Mouse (Mus musculus) stomach, embryonic 16.5 days (tissue): ENCODE data around the gene Tbxa2r. TPM values are rescaled to one million over a fixed set of nuclear protein-coding genes. Genes with fewer than 3 reads are reported as not detected.

ENCODE experiments used
- ATAC-seq: fragments of 200-750 bp; cut with Nextera tagmentation; 2 replicates; pipeline ENCODE4 v1.8.0; 2017; ENCODE audit warnings: moderate number of reproducible peaks, moderate TSS enrichment; ENCODE audit not compliant: insufficient read depth, low FRiP score
- H3K27ac ChIP-seq: fragments of 300-500 bp; sonication (generic); 2 replicates; pipeline ENCODE4 v1.5.1; 2014; ENCODE audit warnings: low read length
- H3K27me3 ChIP-seq: fragments of 300-500 bp; sonication (generic); 2 replicates; pipeline ENCODE4 v1.6.1; 2014; ENCODE audit warnings: low read length, control low read depth, mixed read lengths; ENCODE audit not compliant: control insufficient read depth, insufficient read depth
- H3K36me3 ChIP-seq: fragments of 300-500 bp; sonication (generic); 2 replicates; pipeline ENCODE4 v1.6.1; 2014; ENCODE audit warnings: low read length; ENCODE audit not compliant: control insufficient read depth, insufficient read depth
- H3K4me1 ChIP-seq: fragments of 300-500 bp; sonication (generic); 2 replicates; pipeline ENCODE4 v1.6.1; 2014; ENCODE audit warnings: low read length, control low read depth, mixed read lengths; ENCODE audit not compliant: control insufficient read depth, insufficient read depth
- H3K4me2 ChIP-seq: fragments of 300-500 bp; sonication (generic); 2 replicates; pipeline ENCODE4 v1.6.1; 2014; ENCODE audit warnings: low read depth, low read length, mixed read lengths
- H3K4me3 ChIP-seq: fragments of 300-500 bp; sonication (generic); replicated peaks from 2 replicates; pipeline ENCODE4 v1.5.1; 2014; ENCODE audit warnings: mild to moderate bottlenecking, low read length
- H3K9ac ChIP-seq: fragments of 300-500 bp; sonication (generic); 2 replicates; pipeline ENCODE4 v1.6.1; 2014; ENCODE audit warnings: low read length
- H3K9me3 ChIP-seq: fragments of 300-500 bp; sonication (generic); replicated peaks from 2 replicates; pipeline ENCODE4 v1.6.1; 2016; ENCODE audit warnings: low read length, control low read depth; ENCODE audit not compliant: control insufficient read depth
- WGBS: fragments of 180-500 bp; shearing (Covaris S2); extraction: QIAGEN DNeasy Blood & Tissue Kit; methylation state at CpG from one replicate; pipeline ENCODE4 v1.1.7; 2014; 5-methylcytosine and 5-hydroxymethylcytosine counted together
- polyA plus RNA-seq: library from polyadenylated mRNA; unstranded; fragments of >200 nt; fragmentation: Nextera tagmentation; extraction: Ambion mirVana; gene quantifications from 2 replicates; pipeline ENCODE4 v1.2.1, GENCODE M21; 2015

Gene Tbxa2r
- polyA plus RNA-seq, 1 experiment from 2014 or later = 28.1 TPM

GRCm38 (mm10) chr10:81345162-81345534, 16.6 kb downstream of the Tbxa2r start:
- no peak overlapping the region for H3K4me3 ChIP-seq
- H3K36me3 ChIP-seq = peaks cover 12% of the 10 kb centered on the region; the same call in 1 of the 2 replicates
- peaks cover 37% of the 10 kb centered on the region for H3K4me1 ChIP-seq
- no peak overlapping the region for H3K9ac ChIP-seq
- no peak overlapping the region for H3K27ac ChIP-seq
- H3K4me2 ChIP-seq = no peak overlapping the region
- ATAC-seq = no peak
- 88% methylated on average over 4 of the region's 4 CpGs for WGBS
- peaks cover 20% of the 10 kb centered on the region for H3K27me3 ChIP-seq
- no peaks in the 10 kb centered on the region for H3K9me3 ChIP-seq

GRCm38 (mm10) chr10:81346453-81347067, 18.0 kb downstream of the Tbxa2r start:
- H3K9me3 ChIP-seq = no peaks in the 10 kb centered on the region
- WGBS = 14% methylated on average over 54 of the region's 55 CpGs
- H3K4me1 ChIP-seq = peaks cover 36% of the 10 kb centered on the region
- H3K27me3 ChIP-seq = peaks cover 20% of the 10 kb centered on the region
- ATAC-seq = peak; percentile 20
- no peak overlapping the region; the same call in 1 of the 2 replicates for H3K27ac ChIP-seq
- H3K36me3 ChIP-seq = peaks cover 12% of the 10 kb centered on the region; the same call in 1 of the 2 replicates
- H3K4me2 ChIP-seq = peak overlapping the region; percentile 62
- H3K9ac ChIP-seq = peak overlapping the region; percentile 32
- H3K4me3 ChIP-seq = peak overlapping the region; percentile 38

- ATAC-seq = peak; percentile 19; the same call in 1 of the 2 replicates
- Histone ChIP-seq H3K27me3 (no peaks in the 10 kb centered on the region), H3K4me2 (peak overlapping the region; percentile 94), H3K36me3 (peaks cover 12% of the 10 kb centered on the region; the same call in 1 of the 2 replicates), H3K9me3 (no peaks in the 10 kb centered on the region), H3K9ac (peak overlapping the region; percentile 95), H3K4me1 (peaks cover 31% of the 10 kb centered on the region), H3K27ac (peak overlapping the region; percentile 88), H3K4me3 (peak overlapping the region; percentile 79)
- 4% methylated on average over 12 of the region's 12 CpGs for WGBS
Measured at GRCm38 (mm10) chr10:81349146-81349545, 20.6 kb downstream of the Tbxa2r start.

DNA sequence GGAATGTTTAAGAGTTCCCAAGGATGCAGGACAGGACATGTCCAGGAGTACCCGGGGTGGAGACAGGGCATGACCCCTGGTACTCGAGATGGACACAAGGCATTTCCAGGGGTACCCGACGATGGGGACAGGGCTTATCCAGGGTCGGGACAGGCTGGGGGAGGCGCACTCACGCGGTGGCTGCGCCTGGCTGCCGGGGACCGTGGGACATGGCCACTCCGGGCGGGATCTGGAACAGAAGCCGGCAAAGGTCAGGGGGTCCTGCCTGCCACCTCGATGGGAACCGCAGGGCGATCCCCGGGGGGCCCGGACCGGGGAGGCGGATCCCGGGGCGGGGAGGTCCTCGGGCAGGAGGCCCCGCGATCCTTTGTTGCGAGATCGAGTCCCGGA, 21.4 kb downstream of the Tbxa2r start:
- Histone ChIP-seq H3K9ac (peak overlapping the region; percentile 95), H3K27ac (peak overlapping the region; percentile 88), H3K4me2 (peak overlapping the region; percentile 94), H3K4me3 (peak overlapping the region; percentile 79), H3K9me3 (no peaks in the 10 kb centered on the region), H3K36me3 (peaks cover 12% of the 10 kb centered on the region; the same call in 1 of the 2 replicates), H3K4me1 (peaks cover 31% of the 10 kb centered on the region), H3K27me3 (no peaks in the 10 kb centered on the region)
- WGBS = under 1% methylated on average over 29 of the region's 29 CpGs
- peak; percentile 3 for ATAC-seq

DNA sequence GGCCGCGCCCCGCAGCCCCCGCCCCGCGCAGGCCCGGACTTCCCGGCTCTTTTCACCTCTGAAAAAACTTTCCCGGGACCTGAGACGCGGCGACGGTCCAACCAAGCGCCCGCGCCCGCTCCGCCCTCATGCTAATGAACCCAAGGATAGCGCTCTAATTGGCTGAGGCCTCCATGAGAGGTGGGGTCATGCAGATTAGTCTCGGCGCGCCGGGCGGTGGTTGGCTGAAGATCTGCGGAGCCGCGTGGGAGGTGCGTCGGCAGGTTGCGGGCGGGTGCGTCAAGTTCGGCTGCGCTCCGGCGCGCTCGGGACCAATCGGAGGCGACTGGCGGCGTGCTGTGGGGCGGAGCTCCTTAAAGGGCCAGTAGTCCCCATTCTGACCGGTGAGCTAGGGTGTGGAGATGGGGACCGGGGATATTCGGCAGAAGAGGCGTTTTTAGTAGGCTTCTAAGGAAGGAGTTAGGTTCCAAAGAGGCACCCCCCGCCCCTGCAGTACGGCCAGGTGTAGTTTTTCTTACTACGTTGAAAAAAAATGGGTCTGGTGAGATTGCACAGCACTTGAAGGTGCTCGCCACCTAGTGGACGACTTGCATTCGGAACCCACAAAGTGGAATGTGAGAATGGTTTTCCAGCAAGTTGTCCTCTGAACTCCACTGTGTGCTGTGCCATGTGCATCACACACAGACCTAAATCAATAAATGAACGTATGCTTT, 22.0 kb downstream of the Tbxa2r start, which contains the start of gene Hmg20b:
Hmg20b (minus strand) TSS at position 130 of the 713 bp plus-strand sequence.
- Histone ChIP-seq H3K27ac (peak within 1 kb of the TSS; percentile 88), H3K27me3 (no peaks in the 10 kb centered on the region), H3K9me3 (no peaks in the 10 kb centered on the region), H3K4me3 (peak within 1 kb of the TSS; percentile 79), H3K4me2 (peak within 1 kb of the TSS; percentile 94), H3K36me3 (peaks cover 12% of the 10 kb centered on the region; the same call in 1 of the 2 replicates), H3K9ac (peak within 1 kb of the TSS; percentile 95), H3K4me1 (peaks cover 31% of the 10 kb centered on the region)
- under 1% methylated on average over 54 of the region's 54 CpGs for WGBS
- peak; percentile 95 for ATAC-seq

- Histone ChIP-seq H3K4me2 (no peak overlapping the region), H3K4me3 (no peak overlapping the region), H3K27ac (no peak overlapping the region), H3K27me3 (no peaks in the 10 kb centered on the region), H3K4me1 (peaks cover 27% of the 10 kb centered on the region), H3K36me3 (peaks cover 12% of the 10 kb centered on the region; the same call in 1 of the 2 replicates), H3K9ac (no peak overlapping the region), H3K9me3 (no peaks in the 10 kb centered on the region)
- ATAC-seq = no peak
- WGBS = 13% methylated on average over 9 of the region's 9 CpGs
Measured at GRCm38 (mm10) chr10:81351678-81352291, 23.3 kb downstream of the Tbxa2r start.

DNA sequence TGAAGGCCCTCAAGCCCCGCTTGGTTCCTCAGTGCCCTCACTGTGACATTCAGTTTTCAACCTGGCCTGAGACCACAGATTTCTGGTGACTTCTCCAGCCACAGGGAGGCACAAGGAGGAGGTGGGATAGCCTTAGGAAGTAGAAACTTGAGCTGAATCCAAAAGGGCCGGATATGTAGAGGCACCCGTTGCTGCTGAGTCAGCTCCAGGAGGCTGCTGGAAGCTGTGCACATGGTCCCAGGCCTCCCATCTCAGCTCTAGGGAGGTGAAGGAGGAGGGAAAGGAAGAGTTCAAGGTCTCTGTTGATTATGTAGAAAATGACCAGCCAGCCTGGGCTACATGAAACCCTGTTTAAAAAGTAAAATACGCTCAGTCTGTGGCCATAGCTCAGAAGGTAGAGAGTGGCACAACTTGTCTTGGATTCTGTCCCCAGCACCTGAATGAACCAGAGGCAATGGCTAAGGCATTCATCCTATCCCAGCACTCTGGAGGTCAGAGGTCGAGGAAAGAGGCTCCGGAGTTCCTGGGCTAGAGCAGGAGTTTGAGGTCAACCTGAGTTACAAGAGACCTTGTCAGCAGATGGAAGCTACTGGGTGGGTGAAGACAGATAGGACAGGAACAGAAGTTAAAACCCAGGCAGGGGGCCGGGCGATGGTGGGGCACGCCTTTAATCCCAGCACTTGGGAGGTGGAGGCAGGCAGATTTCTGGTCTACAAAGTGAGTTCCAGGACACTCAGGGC, 26.4 kb downstream of the Tbxa2r start:
- Histone ChIP-seq H3K4me2 (no peak overlapping the region), H3K27ac (no peak overlapping the region), H3K27me3 (no peaks in the 10 kb centered on the region), H3K4me3 (no peak overlapping the region), H3K36me3 (no peaks in the 10 kb centered on the region), H3K9me3 (no peaks in the 10 kb centered on the region), H3K4me1 (peaks cover 21% of the 10 kb centered on the region), H3K9ac (no peak overlapping the region)
- no peak for ATAC-seq
- 72% methylated on average over 9 of the region's 9 CpGs for WGBS

GRCm38 (mm10) chr10:81355533-81355932, 27.0 kb downstream of the Tbxa2r start:
- no peak overlapping the region for H3K27ac ChIP-seq
- H3K4me1 ChIP-seq = peaks cover 22% of the 10 kb centered on the region
- no peaks in the 10 kb centered on the region for H3K9me3 ChIP-seq
- no peaks in the 10 kb centered on the region for H3K27me3 ChIP-seq
- H3K4me2 ChIP-seq = no peak overlapping the region
- no peaks in the 10 kb centered on the region for H3K36me3 ChIP-seq
- WGBS = 80% methylated on average over 4 of the region's 4 CpGs
- H3K9ac ChIP-seq = no peak overlapping the region
- H3K4me3 ChIP-seq = no peak overlapping the region
- no peak for ATAC-seq
